Mouse (Mus musculus) small intestine, adult 2 months (tissue): ENCODE measurements at regions not wholly inside any gene's neighbourhood (a gene's known extent, or its start where the extent isn't known, plus 50 kb on each side); places are given as distances from the start of the nearest gene placed in this dataset.
"Not testable (repeated sequence)": the region's sequence is repeated elsewhere in the genome, so short reads cannot be mapped to it uniquely, and the experiment has no call there.

Experiments
- H3K27ac ChIP-seq: fragments of 200-500 bp; 2 replicates; pipeline ENCODE4 v1.5.1; 2012; ENCODE audit warnings: low read depth, low read length, control low read depth, inconsistent platforms; ENCODE audit not compliant: insufficient read depth
- H3K27me3 ChIP-seq: fragments of 200-500 bp; 2 replicates; pipeline ENCODE4 v1.6.1; 2012; ENCODE audit warnings: mild to moderate bottlenecking, moderate library complexity, low read length, inconsistent platforms; ENCODE audit not compliant: control insufficient read depth, insufficient read depth
- H3K36me3 ChIP-seq: fragments of 200-500 bp; 2 replicates; pipeline ENCODE4 v1.6.1; 2012; ENCODE audit warnings: mild to moderate bottlenecking, low read length, control low read depth, inconsistent platforms; ENCODE audit not compliant: control insufficient read depth, insufficient read depth
- H3K4me1 ChIP-seq: fragments of 200-500 bp; 2 replicates; pipeline ENCODE4 v1.6.1; 2012; ENCODE audit warnings: low read length, inconsistent platforms, mixed read lengths; ENCODE audit not compliant: control insufficient read depth, insufficient read depth, insufficient read length
- H3K4me3 ChIP-seq: fragments of 200-500 bp; 2 replicates; pipeline ENCODE4 v1.5.1; 2012; ENCODE audit warnings: low read depth, mild to moderate bottlenecking, control low read depth, inconsistent platforms, low read length, moderate library complexity
- CTCF ChIP-seq: fragments of 200-500 bp; IDR thresholded peaks from 2 replicates; pipeline ENCODE4 v1.5.1; 2012; ENCODE audit warnings: low read depth, mild to moderate bottlenecking, control low read depth, inconsistent platforms, low read length, moderate library complexity, mixed read lengths; ENCODE audit not compliant: insufficient replicate concordance, insufficient read length; ENCODE audit errors: extremely low read depth
- POLR2A ChIP-seq: fragments of 200-500 bp; IDR thresholded peaks from 2 replicates; pipeline ENCODE4 v1.6.1; 2012; ENCODE audit warnings: low read depth, mild to moderate bottlenecking, control low read depth, inconsistent platforms, low read length, moderate library complexity
- WGBS: fragments of 180-500 bp; shearing (Covaris S2); methylation state at CpG from one replicate; pipeline ENCODE4 v1.1.7; 2018; 5-methylcytosine and 5-hydroxymethylcytosine counted together

DNA sequence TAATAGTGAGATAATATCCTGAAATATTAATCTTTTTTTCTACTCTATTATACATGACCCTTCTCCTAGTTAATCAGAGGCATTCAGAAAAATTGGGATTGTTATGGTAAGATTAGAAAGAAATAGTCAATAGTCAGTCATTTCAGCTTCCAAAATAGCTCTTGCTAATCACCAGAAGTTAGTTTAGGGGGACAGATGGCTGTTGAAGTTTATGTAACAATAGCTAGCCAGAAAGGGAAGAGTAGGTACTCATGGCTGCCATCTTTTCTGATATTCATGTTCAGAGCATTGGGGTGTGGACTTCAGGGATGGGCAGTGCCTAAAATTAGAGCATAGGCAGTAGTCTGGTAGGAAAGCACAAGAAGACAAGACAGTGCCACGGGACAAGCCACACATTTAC lies 306.8 kb upstream of the Ercc4 start:
- Histone ChIP-seq H3K27ac (no peak overlapping the region), H3K27me3 (no peaks in the 10 kb centered on the region), H3K4me3 (no peak overlapping the region), H3K4me1 (no peaks in the 10 kb centered on the region), H3K36me3 (no peaks in the 10 kb centered on the region)
- WGBS, result 44% methylated on average over 1 of the region's 1 CpGs
- no peak for TF ChIP-seq CTCF

DNA sequence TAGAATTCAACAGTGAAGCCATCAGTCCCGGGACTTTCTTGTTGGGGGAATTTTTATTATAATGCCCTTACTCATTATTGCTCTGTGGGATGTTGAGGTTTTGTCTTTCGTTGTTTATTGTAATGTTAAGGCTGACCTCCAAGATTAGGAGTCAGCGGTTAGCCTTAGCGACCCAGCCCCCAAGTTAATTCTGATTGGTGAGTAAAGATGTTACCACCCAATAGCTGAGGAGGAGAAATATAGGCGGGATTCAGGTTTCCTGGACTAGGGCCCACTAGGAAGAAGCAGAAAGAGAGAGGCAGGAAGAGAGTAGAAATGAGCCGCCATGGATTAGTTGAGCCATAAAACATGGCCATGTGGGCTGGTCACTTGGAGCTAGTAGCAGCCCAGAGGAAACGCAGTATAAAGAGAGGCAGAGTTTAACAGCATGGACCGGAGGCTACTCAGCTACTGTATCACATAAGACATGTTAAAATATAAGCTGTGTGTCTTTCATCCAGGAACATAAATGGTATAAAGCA lies 302.1 kb upstream of the Ercc4 start:
- 55% methylated on average over 8 of the region's 8 CpGs for WGBS
- TF ChIP-seq CTCF (no peak), POLR2A (no peak)
- Histone ChIP-seq H3K27me3 (no peaks in the 10 kb centered on the region), H3K4me1 (no peaks in the 10 kb centered on the region), H3K4me3 (no peak overlapping the region), H3K36me3 (no peaks in the 10 kb centered on the region), H3K27ac (no peak overlapping the region)

DNA sequence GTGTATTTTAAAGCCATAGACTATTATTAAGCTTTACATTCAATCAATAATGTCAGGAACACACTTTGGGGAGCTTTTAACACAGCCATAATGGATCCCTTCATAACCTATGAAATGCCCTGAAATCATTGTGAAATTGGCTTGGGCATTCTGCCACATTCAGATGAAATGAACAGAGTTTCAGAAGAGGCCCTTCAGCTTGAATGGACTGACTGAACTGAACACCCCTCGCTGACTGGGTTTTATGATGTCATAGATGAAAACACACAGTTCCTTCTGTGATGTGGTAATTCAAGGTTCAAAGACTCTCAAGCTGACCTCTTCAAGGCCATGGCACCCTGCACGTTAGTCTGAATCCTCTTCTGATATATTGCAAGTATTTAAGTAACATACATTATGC lies 298.4 kb upstream of the Ercc4 start:
- WGBS, result 54% methylated on average over 2 of the region's 2 CpGs
- H3K4me1 ChIP-seq, result no peaks in the 10 kb centered on the region
- no peaks in the 10 kb centered on the region for H3K36me3 ChIP-seq
- no peak overlapping the region for H3K4me3 ChIP-seq
- no peaks in the 10 kb centered on the region for H3K27me3 ChIP-seq
- no peak for TF ChIP-seq POLR2A
- no peak for TF ChIP-seq CTCF
- no peak overlapping the region for H3K27ac ChIP-seq

- no peak overlapping the region for H3K27ac ChIP-seq
- H3K4me1 ChIP-seq, result no peaks in the 10 kb centered on the region
- no peak overlapping the region for H3K4me3 ChIP-seq
- H3K36me3 ChIP-seq, result no peaks in the 10 kb centered on the region
- WGBS, result 73% methylated on average over 6 of the region's 6 CpGs
- TF ChIP-seq CTCF, result no peak
- TF ChIP-seq POLR2A, result no peak
- no peaks in the 10 kb centered on the region for H3K27me3 ChIP-seq
Measured at GRCm38 (mm10) chr16:12824646-12825045, 284.8 kb upstream of the Ercc4 start.

DNA sequence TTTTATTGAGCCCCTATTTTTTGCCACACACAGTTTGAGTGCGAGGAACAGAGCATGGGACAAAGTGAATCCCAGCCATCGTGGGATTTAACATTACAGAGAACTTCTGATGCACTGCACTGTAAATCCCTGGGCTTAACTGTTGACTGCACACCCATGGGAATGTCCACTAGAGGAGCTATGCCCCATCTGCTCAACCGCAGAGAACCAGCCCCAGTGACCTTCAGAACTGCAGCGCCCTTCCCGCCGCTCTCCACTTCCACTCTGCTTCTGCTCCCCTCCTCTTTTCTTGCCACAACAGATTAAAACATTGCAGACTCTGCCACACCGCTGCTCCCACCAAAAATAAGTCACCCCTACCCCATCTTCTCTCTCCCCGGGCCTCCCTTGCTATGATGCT lies 283.3 kb upstream of the Ercc4 start:
- H3K36me3 ChIP-seq, result no peaks in the 10 kb centered on the region
- H3K4me3 ChIP-seq, result no peak overlapping the region
- 50% methylated on average over 8 of the region's 8 CpGs for WGBS
- no peak for TF ChIP-seq CTCF
- TF ChIP-seq POLR2A, result no peak
- H3K27ac ChIP-seq, result no peak overlapping the region
- H3K4me1 ChIP-seq, result no peaks in the 10 kb centered on the region
- H3K27me3 ChIP-seq, result no peaks in the 10 kb centered on the region

DNA sequence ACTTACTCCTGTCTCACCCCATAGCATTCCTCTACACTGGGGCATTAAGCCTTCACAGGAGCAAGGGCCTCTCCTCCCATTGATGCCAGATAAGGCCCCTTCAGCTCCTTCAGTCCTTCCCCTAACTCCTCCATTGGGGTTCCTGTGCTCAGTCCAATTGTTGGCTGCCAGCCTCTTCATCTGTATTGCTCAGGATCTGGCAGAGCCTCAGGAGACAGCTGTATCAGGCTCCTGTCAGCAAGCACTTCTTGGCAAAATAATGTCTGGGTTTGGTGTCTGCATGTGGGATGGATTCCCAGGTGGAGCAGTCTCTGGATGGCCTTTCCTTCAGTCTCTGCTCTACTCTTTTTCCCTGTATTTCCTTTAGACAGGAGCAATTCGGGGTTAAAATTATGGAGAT lies 278.2 kb upstream of the Ercc4 start:
- H3K4me3 ChIP-seq, H3K36me3 ChIP-seq, H3K4me1 ChIP-seq, H3K27me3 ChIP-seq, H3K27ac ChIP-seq: not testable (repeated sequence)
- WGBS, result 34% methylated on average over 1 of the region's 1 CpGs

- WGBS, result 79% methylated on average over 1 of the region's 1 CpGs
Measured at GRCm38 (mm10) chr16:12856356-12856755, 253.1 kb upstream of the Ercc4 start.

GRCm38 (mm10) chr16:12859714-12860355 lies 249.6 kb upstream of the Ercc4 start:
- Histone ChIP-seq H3K4me3 (no peak overlapping the region), H3K4me1 (no peaks in the 10 kb centered on the region), H3K36me3 (no peaks in the 10 kb centered on the region), H3K27me3 (no peaks in the 10 kb centered on the region), H3K27ac (no peak overlapping the region)
- TF ChIP-seq POLR2A (no peak), CTCF (no peak)
- WGBS, result 84% methylated on average over 5 of the region's 5 CpGs

More at GRCm38 (mm10) chr16:12856356-12856755, 253.1 kb upstream of the Ercc4 start:
- no peaks in the 10 kb centered on the region for H3K4me1 ChIP-seq
- H3K36me3 ChIP-seq, result no peaks in the 10 kb centered on the region
- no peaks in the 10 kb centered on the region for H3K27me3 ChIP-seq
- no peak for TF ChIP-seq CTCF
- TF ChIP-seq POLR2A, result no peak
- H3K27ac ChIP-seq, result no peak overlapping the region
- no peak overlapping the region for H3K4me3 ChIP-seq
